Mouse (Mus musculus) small intestine, adult 2 months (tissue): Measurements from ENCODE around the gene Heg1.

Source experiments
- CTCF ChIP-seq: fragments of 200-500 bp; IDR thresholded peaks from 2 replicates; pipeline ENCODE4 v1.5.1; 2012; ENCODE audit warnings: low read depth, mild to moderate bottlenecking, control low read depth, inconsistent platforms, low read length, moderate library complexity, mixed read lengths; ENCODE audit not compliant: insufficient replicate concordance, insufficient read length; ENCODE audit errors: extremely low read depth
- POLR2A ChIP-seq: fragments of 200-500 bp; IDR thresholded peaks from 2 replicates; pipeline ENCODE4 v1.6.1; 2012; ENCODE audit warnings: low read depth, mild to moderate bottlenecking, control low read depth, inconsistent platforms, low read length, moderate library complexity

DNA sequence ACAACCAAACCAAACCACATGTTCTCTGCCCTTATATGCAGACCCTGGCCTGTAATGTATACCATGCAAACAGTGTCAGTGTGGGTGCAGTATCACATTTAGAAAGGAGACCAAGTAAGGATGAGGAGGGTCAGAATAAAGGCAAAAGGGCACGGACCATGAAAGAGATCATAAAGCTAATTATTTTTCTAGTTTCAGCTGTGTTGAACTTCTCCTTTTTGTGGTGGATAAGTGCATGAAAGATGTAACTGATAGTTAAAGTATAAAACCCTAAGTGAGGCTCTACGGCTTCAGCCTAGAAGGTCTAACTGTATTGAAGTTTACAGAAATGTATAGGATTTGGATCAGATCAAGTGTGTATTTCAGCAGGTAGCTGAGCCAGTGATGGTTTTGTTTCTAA, 63.8 kb downstream of the Heg1 start:
- TF ChIP-seq CTCF (no peak), POLR2A (no peak)
